Mouse (Mus musculus) liver, adult (tissue): ENCODE data around the gene C130050O18Rik.

Experiments used
- GATA4 ChIP-seq: IDR thresholded peaks from 2 replicates; pipeline ENCODE4 v1.6.1; 2014; ENCODE audit warnings: mild to moderate bottlenecking, low read length; ENCODE audit not compliant: insufficient replicate concordance

The C130050O18Rik gene

GRCm38 (mm10) chr5:139405478-139405877 is 398 bp downstream of the C130050O18Rik start:
- no peak for TF ChIP-seq GATA4

- no peak for TF ChIP-seq GATA4
Measured at GRCm38 (mm10) chr5:139405953-139406352, 873 bp downstream of the C130050O18Rik start.

DNA sequence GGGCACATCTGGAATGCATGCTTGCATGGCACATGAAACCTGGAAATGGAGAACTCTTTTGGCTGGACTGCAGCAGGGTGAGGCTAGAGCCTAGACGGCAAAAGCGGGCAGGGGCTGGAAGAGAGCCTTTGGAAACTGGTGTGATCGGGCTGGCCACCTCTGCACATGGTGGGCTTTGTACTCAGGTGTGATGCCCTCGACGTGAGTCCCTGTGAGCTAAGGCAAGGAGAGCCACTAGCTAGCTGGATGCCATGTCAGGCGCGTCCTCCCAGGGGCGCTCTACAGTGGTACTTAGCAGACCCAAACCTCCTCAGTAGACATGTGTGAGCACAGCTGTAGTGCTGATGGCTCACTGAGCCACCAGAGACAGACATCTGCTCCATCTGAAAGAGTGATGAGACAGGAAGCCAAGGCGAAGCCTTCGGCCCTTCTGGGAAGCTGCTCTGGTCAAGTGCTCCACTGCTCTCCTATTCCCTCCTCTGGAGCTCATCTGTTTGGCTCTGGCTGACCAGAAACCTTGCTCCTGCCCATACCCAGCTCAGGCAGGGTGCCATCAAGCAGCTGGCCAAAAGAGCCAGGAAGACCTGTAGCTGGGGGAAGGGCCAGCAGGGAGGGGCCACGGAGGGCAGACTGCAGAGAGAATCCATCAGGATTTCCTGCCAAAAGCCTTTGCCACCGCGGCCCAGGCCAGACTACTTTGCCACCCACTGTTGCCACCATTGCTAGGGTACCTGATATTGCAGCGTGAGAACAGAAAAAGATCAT is 2.2 kb downstream of the C130050O18Rik start:
- no peak for TF ChIP-seq GATA4

DNA sequence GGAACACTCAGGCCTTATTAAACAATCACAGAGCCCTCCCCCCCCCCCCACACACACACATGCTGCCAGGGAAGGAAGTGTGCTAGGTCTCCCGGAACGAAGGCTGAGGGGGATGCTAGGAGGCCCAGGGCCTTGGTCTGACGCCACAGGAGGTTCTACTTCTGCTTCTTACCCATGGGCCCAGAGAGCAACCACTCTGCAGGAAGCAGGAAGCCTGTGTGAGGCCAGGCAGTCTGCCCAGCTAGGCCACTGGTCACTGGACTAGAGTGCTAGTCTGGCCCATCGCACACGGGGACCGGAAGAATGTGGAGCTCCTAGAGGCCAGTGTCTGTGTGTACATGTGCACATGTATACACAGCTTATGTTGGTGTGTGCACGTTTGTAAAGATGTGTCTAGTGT is 3.4 kb downstream of the C130050O18Rik start:
- TF ChIP-seq GATA4: no peak

- TF ChIP-seq GATA4: no peak
Measured at GRCm38 (mm10) chr5:139409412-139409811, 4.3 kb downstream of the C130050O18Rik start.

- TF ChIP-seq GATA4: no peak
Measured at GRCm38 (mm10) chr5:139410056-139410455, 5.0 kb downstream of the C130050O18Rik start.

DNA sequence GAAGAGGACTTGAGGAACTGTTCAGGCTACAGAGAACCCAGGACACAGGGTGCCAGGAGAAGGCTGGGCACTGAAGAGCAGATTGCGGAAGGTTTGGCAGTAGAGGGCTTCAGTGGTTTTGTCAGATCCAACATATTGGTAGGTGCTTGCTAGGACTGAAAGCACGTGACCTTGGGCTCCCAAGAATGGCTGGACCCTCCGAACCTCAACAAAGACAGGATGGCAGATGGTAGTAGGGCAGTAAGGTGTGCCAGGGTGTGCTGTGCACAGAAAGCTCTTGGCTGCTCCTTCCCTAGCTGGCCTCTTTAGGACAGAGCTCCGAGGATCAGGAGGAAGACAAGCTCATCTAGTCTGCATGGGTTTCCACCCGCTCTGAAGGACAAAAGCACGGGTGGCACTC is 6.0 kb downstream of the C130050O18Rik start:
- TF ChIP-seq GATA4: no peak

DNA sequence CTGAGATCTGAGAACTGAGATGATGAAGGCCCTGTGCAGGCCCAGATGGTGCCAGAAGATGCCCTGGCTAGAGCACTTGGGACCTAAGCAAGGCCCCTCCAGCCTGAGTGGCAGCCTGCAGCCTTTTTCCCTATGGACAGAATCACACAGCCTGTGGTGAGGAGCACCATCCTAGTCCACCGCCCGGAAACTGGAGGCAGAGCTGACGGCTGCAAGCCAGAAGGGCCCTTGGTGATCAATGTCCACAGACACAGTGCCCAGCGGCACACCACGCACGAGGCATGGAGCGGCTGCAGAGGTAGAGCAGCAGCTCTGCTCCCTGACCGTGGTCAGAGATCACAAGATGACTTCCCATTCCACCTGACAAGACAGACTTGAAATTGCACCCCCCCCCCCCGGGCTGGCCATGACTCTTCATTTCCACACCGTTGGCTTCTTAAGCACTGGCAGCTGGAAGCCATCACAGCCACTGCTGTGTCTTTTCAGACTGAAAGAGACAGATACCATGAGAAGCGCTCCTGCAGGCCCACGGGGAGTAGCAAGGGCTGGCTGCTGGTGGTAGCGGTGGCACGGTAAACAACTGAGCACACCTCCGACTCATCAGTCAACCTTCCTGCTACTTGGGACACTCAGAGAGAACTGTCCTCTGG is 6.7 kb downstream of the C130050O18Rik start:
- no peak for TF ChIP-seq GATA4

DNA sequence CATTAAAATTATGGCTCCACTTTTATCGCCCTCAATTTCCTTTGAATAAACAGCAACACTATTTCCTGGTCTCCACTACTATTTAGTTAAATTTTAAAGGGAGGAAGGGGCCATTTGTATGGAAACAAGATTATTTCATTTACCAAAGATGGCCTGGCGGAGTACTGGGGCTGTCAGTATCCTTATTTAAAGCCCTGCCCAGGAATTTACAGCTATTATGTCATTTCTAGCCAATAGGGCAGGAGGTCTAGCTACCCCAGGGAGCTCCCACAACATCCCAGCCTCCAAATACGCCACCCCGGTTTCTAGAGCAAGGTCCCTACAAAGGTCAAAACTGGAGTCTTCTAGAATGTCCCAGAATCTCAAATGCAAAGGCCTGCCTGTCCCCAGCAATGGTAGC is 8.5 kb downstream of the C130050O18Rik start:
- TF ChIP-seq GATA4: no peak

DNA sequence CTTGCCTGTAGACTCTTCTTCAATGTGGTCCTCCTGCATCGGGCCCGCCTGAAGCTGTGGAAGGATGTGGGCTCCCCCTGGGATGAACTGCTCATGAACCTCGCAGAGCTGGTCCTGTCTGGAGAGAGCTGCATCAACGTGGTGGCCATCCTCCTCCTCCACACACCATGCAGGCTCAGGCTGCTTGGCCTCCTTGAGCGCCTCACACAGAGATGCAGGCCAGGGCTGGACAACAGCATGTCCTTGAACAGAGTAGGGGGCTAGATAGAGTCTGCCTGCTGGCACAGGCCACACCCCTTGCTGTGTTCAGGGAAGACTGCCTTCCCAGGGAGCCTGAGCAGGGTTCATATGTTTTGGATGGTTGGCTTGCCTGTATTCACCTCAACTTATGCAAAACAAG is 9.9 kb downstream of the C130050O18Rik start:
- TF ChIP-seq GATA4: no peak

- TF ChIP-seq GATA4: no peak
Measured at GRCm38 (mm10) chr5:139416942-139417341, 11.9 kb downstream of the C130050O18Rik start.

DNA sequence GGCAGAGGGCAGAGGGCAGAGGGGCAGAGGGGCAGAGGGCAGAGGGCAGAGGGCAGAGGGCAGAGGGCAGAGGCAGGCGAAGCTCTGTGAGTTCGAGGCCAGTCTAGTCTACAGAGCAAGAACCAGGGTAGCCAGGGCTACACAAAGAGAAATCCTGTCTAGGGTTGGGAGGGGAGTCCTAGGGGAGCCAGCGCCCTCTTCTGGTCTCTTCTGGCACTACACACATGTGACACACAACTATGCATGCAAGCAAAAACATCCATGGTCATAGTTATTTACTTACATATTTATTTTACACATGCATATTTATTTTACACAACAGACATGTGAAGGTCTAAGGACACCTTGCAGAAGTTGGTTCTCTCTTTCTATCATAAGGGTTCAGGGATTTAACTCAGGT is 12.4 kb downstream of the C130050O18Rik start:
- no peak for TF ChIP-seq GATA4

GRCm38 (mm10) chr5:139418110-139418509 is 13.0 kb downstream of the C130050O18Rik start:
- TF ChIP-seq GATA4: no peak

- TF ChIP-seq GATA4: no peak
Measured at GRCm38 (mm10) chr5:139418633-139419032, 13.6 kb downstream of the C130050O18Rik start.

DNA sequence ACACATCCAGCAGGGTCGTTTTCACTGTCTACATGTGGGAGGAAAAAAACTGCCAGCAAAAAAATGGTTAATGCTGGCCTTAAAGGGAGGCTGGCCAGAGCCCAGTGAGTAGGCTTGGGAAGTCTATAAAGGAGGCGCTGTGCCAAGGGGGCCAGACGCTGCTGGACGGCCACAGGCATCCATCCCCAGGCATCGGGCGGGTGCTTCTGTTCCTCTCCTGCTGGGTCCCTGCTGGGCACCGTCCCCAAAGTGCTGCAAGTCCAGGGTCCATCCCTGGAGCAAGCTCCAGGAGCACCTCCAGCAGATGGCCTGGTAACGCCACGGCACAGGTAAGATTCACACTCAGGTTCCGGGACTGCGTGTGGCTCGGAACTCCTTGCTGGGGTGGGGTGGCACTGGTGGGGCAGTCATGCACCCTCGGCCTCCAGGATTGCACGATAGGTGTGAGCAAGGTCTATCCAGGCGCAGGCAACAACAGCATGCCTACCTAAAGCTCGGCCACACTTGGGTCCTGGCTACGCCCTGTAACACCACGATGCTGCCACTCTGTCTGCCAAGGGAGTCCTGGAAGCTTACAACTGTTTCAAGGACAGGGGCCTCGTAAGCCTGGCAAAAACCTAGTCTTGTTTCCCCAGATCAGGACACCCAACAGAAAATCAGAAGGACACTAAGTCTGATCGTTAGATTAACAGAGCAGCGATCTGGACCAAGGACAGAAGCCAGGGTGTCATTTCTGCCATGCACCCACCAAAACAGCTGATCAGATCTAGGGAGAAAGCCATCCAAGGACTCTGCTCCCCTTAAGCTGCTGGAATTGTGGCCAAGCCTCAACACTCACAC is 18.2 kb downstream of the C130050O18Rik start, which contains the start of gene Gper1:
Gper1 (plus strand) TSS at position 126 of the 840 bp plus-strand sequence.
- TF ChIP-seq GATA4: no peak

DNA sequence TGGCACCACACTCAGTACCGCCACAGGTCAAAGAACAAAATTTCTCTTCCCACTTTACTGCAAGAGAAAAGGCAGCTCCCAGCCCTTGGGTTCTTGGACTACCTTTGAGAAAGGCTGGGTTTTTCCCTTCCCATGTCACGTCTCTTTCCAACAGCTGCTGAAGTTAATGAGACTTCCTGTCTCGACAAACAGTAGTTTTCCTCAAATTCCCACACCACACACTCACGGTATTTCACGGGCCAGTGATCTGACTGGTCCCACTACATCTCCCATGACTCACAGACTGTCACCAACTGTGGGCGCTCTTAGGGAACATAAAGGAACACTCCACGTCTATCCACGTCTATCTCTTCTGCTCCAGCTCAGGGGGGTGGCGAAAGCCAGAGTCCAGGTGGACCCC is 20.1 kb downstream of the C130050O18Rik start:
- no peak for TF ChIP-seq GATA4
